Mouse (Mus musculus): ENCODE measurements around the gene Dstn.

The Dstn gene

GRCm38 (mm10) chr2:143990997-143991396, 75.9 kb downstream of the Dstn start:
- in situ Hi-C loops (cut with MboI; ENCODE audit: unreplicated experiment in 2 of 2) = loop anchor here in 1 of 2 experiments (25.0 kb wide), 1 partner anchor 596 kb away; the partner anchor contains the start of genes Dtd1 and Smim26

- in situ Hi-C loops (cut with MboI; ENCODE audit: unreplicated experiment in 2 of 2) = loop anchor here in 1 of 2 experiments (25.0 kb wide), 1 partner anchor 595 kb away; the partner anchor contains the start of genes Dtd1 and Smim26
Measured at GRCm38 (mm10) chr2:143991964-143992672, 77.0 kb downstream of the Dstn start.
